Mouse (Mus musculus): ENCODE results near the gene Olfr95.
A peak's percentile ranks its signal among the peaks of the same experiment; 100 is the strongest.
"Not testable (repeated sequence)": the region's sequence is repeated elsewhere in the genome, so short reads cannot be mapped to it uniquely, and the experiment has no call there.

Gene Olfr95

GRCm38 (mm10) chr17:37213018-37213417, at the start of gene Olfr95:
TSS of gene Olfr95 (minus strand) at chr17:37213118.
- DNase-seq (ENCODE audit: low read depth), result no peak

- DNase-seq (ENCODE audit: low read depth), result no peak
Observed at GRCm38 (mm10) chr17:37250544-37250943, 37.6 kb upstream of the Olfr95 start.

- DNase-seq (ENCODE audit: low read depth), result no peak
Observed at GRCm38 (mm10) chr17:37249460-37249859, 36.5 kb upstream of the Olfr95 start.

- no peak for DNase-seq (ENCODE audit: low read depth)
Observed at GRCm38 (mm10) chr17:37246715-37247114, 33.8 kb upstream of the Olfr95 start.

- no peak for DNase-seq (ENCODE audit: low read depth)
Observed at GRCm38 (mm10) chr17:37242198-37242597, 29.3 kb upstream of the Olfr95 start.

- not testable (repeated sequence) for DNase-seq (ENCODE audit: low read depth)
Observed at GRCm38 (mm10) chr17:37237230-37237629, 24.3 kb upstream of the Olfr95 start, which contains the start of gene Olfr97. TSS of gene Olfr97 (minus strand) at chr17:37237330.

- DNase-seq (ENCODE audit: low read depth), result no peak
Observed at GRCm38 (mm10) chr17:37221879-37222278, 9.0 kb upstream of the Olfr95 start.

GRCm38 (mm10) chr17:37219846-37220245, 6.9 kb upstream of the Olfr95 start, which contains the start of gene Olfr96:
TSS of gene Olfr96 (plus strand) at chr17:37220146.
- DNase-seq (ENCODE audit: low read depth), result no peak

GRCm38 (mm10) chr17:37218486-37218885, 5.6 kb upstream of the Olfr95 start:
- no peak for DNase-seq (ENCODE audit: low read depth)

GRCm38 (mm10) chr17:37210884-37211768, 1.8 kb downstream of the Olfr95 start:
- no peak for DNase-seq (ENCODE audit: low read depth)

- no peak for DNase-seq (ENCODE audit: low read depth)
Observed at GRCm38 (mm10) chr17:37203917-37204236, 9.0 kb downstream of the Olfr95 start.

GRCm38 (mm10) chr17:37203206-37203916, 9.6 kb downstream of the Olfr95 start:
- peak; percentile 58 for DNase-seq (ENCODE audit: low read depth)

- no peak for DNase-seq (ENCODE audit: low read depth)
Observed at GRCm38 (mm10) chr17:37200894-37201293, 12.0 kb downstream of the Olfr95 start, which contains the start of gene Olfr94. TSS of gene Olfr94 (minus strand) at chr17:37200994.

GRCm38 (mm10) chr17:37196845-37197724, 15.8 kb downstream of the Olfr95 start:
- no peak for DNase-seq (ENCODE audit: low read depth)

GRCm38 (mm10) chr17:37194782-37195181, 18.1 kb downstream of the Olfr95 start:
- no peak for DNase-seq (ENCODE audit: low read depth)

- no peak for DNase-seq (ENCODE audit: low read depth)
Observed at GRCm38 (mm10) chr17:37193656-37194055, 19.3 kb downstream of the Olfr95 start, which contains the start of gene Ubd. TSS of gene Ubd (plus strand) at chr17:37193892.

- DNase-seq (ENCODE audit: low read depth), result no peak
Observed at GRCm38 (mm10) chr17:37193032-37193431, 19.9 kb downstream of the Olfr95 start.

GRCm38 (mm10) chr17:37190711-37191110, 22.2 kb downstream of the Olfr95 start:
- DNase-seq (ENCODE audit: low read depth), result no peak

GRCm38 (mm10) chr17:37185474-37185873, 27.4 kb downstream of the Olfr95 start:
- no peak for DNase-seq (ENCODE audit: low read depth)

- DNase-seq (ENCODE audit: low read depth), result no peak
Observed at GRCm38 (mm10) chr17:37161394-37161793, 51.5 kb downstream of the Olfr95 start, which contains the start of gene Olfr93. TSS of gene Olfr93 (minus strand) at chr17:37161494.
